Mouse (Mus musculus) CH12F3 (cell line): ENCODE measurements around the gene Lamc3.

Source experiments
- in situ Hi-C: fragments of 300-500 bp; cut with MboI; formaldehyde crosslinking; loops from 2 replicates; pipeline ENCODE4 v1.14.3; 2020; ENCODE audit warnings: low sequenced_read_pairs

Lamc3 gene

DNA sequence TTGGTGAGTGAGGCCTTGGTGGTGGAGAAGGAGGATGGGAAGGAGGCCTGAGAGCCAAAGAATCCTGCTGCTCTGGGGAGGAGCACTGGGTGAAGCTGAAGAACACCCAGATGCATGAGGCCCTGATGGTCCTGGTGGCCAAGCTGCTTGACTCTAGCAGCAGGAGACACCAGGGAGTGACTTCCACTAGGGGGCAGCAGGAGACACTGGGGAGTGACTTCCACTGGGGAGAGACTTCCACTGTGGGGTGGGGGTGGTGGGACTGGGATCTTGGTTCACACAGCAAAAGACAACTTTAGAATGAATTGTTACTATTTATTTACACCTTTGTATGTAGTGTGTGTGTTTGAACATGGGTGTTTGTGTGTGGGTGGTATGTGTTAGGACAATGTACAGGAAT lies 78.0 kb downstream of the Lamc3 start:
- in situ Hi-C loops, result no loop called here

- in situ Hi-C loops, result no loop called here
Observed at GRCm38 (mm10) chr2:31966801-31967200, 79.7 kb downstream of the Lamc3 start.

DNA sequence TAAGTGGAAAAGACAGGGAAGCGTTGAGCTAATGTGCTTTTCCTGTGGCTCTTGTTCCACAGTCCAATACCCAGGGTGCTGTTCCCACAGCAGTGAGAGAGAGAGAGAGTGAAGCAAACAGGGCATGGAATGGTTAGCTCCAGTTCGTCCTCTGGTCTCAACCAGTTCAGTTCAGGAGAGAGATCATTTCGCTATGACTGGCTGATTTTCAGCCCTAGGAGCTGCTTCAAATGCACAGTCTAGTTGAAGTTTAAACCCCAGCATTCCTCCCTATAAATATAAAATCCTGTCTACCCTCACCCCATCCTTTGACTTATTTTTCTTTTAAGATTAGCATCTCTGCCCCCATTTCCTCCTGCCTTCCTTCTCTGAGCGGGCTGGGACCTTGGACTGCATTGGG lies 85.5 kb downstream of the Lamc3 start:
- in situ Hi-C loops, result no loop called here

GRCm38 (mm10) chr2:31974141-31974808 lies 87.2 kb downstream of the Lamc3 start, which contains the start of gene Nup214:
Gene Nup214 (plus strand): TSS chr2:31974436.
- in situ Hi-C loops, result no loop called here

- in situ Hi-C loops, result no loop called here
Observed at GRCm38 (mm10) chr2:31974809-31975371, 87.8 kb downstream of the Lamc3 start.

GRCm38 (mm10) chr2:31987774-31988173 lies 100.7 kb downstream of the Lamc3 start:
- in situ Hi-C loops, result no loop called here

DNA sequence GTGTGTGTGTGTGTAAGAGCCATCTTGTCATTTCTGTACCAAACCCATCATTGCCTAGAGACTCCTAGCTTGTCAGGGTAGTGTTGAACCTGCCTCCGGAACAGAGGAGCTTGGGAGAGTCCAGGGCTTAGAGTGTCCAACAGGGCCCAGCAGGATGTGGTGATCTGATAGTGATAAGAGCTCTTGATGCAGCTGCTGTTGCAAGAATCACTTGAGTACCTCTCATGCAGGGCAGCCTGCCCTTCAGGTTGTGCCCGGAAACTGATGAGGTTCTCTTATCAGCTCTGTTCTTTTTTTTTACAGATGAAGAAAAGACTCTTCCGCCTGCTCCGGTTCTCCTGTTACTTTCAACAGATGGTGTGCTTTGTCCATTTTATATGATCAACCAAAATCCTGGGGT lies 103.9 kb downstream of the Lamc3 start:
- in situ Hi-C loops, result no loop called here

- in situ Hi-C loops, result no loop called here
Observed at GRCm38 (mm10) chr2:31994896-31995295, 107.8 kb downstream of the Lamc3 start.

DNA sequence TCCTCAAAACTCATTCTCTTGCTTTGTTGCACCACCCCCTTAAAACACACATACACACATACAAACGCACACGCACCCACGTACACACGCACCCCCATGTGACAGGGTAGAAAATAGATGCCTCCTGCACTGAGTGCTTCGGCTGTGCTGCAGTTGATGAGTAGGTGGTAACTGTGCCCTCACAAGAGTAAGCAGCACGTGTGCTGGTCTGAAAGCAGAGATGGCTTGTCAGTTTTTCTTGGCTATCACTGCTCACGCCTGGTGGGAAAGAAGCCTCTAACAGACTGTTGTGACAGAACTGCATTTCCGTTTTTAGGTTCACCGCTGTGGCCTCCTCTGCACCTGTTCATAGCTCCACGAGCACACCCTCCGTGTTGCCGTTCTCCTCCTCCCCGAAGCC lies 109.0 kb downstream of the Lamc3 start:
- in situ Hi-C loops, result no loop called here
